In genomic region chr12:103306720-103307119, GRCm38 (mm10) we compare ENCODE assay signal across 10 mouse cellular contexts. TPM values are rescaled to one million over a fixed set of nuclear protein-coding genes. Genes with fewer than 3 reads are reported as not detected.
DNase-seq lines count a peak whose midpoint lies in the region; ATAC-seq and TF ChIP-seq lines count a peak whose summit lies in the region.
"Had no signal": no experiment of that assay in that cellular context is flagged by ENCODE, and none has a peak within 500 bp of the region (broad histone marks: within the 10 kb centered on the region; RNA-seq: fewer than 3 reads in every experiment).

No protein-coding gene starts in this region.

- peak; percentile 39 to 69 for DNase-seq in cerebellum, postnatal 25 days
- DNase-seq in liver (peak; percentile 52), NIH3T3 (ENCODE audit: low read depth) (peak; percentile 6)
- DNase-seq in forebrain, postnatal 0 days = peak; percentile 65
- peak; percentile 70 for DNase-seq in midbrain, embryonic 14.5 days
- DNase-seq in frontal cortex, postnatal 25 days (ENCODE audit: low spot score in 2 of 2) = no peak

- no peak overlapping the region for H3K27ac ChIP-seq in liver, embryonic 12.5 days
- no peak overlapping the region for H3K27ac ChIP-seq in forebrain, postnatal 0 days (ENCODE audit: low read depth, low read length)
- no peak overlapping the region for H3K27ac ChIP-seq in midbrain, embryonic 14.5 days (replicated peaks; ENCODE audit: low read depth, low read length)

- 23% methylated on average over 3 of the region's 3 CpGs for WGBS in liver, embryonic 12.5 days (ENCODE audit: insufficient replicate concordance)
- 23% methylated on average over 3 of the region's 3 CpGs for WGBS in forebrain, postnatal 0 days
- WGBS in midbrain, embryonic 14.5 days = 21% methylated on average over 3 of the region's 3 CpGs

- H3K9ac ChIP-seq in liver, embryonic 12.5 days = no peak overlapping the region
- H3K9ac ChIP-seq in forebrain, postnatal 0 days = no peak overlapping the region
- no peak overlapping the region for H3K9ac ChIP-seq in midbrain, embryonic 14.5 days (replicated peaks; ENCODE audit: low read length)

- TF ChIP-seq CTCF in forebrain, postnatal 0 days (IDR thresholded peaks at IDR 0.05; ENCODE audit: low read depth) = peak; percentile 71

- H3K36me3 ChIP-seq in liver, embryonic 12.5 days = no peaks in the 10 kb centered on the region
- no peaks in the 10 kb centered on the region for H3K36me3 ChIP-seq in forebrain, postnatal 0 days (ENCODE audit: insufficient read depth)
- no peaks in the 10 kb centered on the region for H3K36me3 ChIP-seq in midbrain, embryonic 14.5 days (ENCODE audit: control insufficient read depth, insufficient read depth, low read length)

- no peak for ATAC-seq in cerebellum, adult (ENCODE audit: insufficient number of reproducible peaks, low FRiP score, low TSS enrichment)
- ATAC-seq in liver, embryonic 12.5 days = no peak
- ATAC-seq in forebrain, postnatal 0 days = peak; percentile 45; the same call in 1 of the 2 replicates
- ATAC-seq in midbrain, embryonic 14.5 days (ENCODE audit: low FRiP score, low TSS enrichment) = no peak
- ATAC-seq: Patski had no signal

- H3K4me1 ChIP-seq in liver, embryonic 12.5 days = no peaks in the 10 kb centered on the region
- H3K4me1 ChIP-seq in forebrain, postnatal 0 days (ENCODE audit: insufficient read depth) = no peaks in the 10 kb centered on the region
- 0 out of 2 replicates have a peak, but pooled peaks cover under 1% of the 10 kb centered on the region for H3K4me1 ChIP-seq in midbrain, embryonic 14.5 days (ENCODE audit: control insufficient read depth, insufficient read depth, low read length)

- no peak overlapping the region for H3K4me2 ChIP-seq in liver, embryonic 12.5 days
- H3K4me2 ChIP-seq in forebrain, postnatal 0 days (ENCODE audit: low read depth) = no peak overlapping the region
- H3K4me2 ChIP-seq in midbrain, embryonic 14.5 days (ENCODE audit: low read length) = no peak overlapping the region

- H3K27me3 ChIP-seq in liver, embryonic 12.5 days (replicated peaks) = no peaks in the 10 kb centered on the region
- no peaks in the 10 kb centered on the region for H3K27me3 ChIP-seq in forebrain, postnatal 0 days (ENCODE audit: insufficient read depth, low read length)
- H3K27me3 ChIP-seq in midbrain, embryonic 14.5 days (ENCODE audit: control insufficient read depth, insufficient read depth, low read length) = no peaks in the 10 kb centered on the region
- H3K27me3 ChIP-seq: Patski had no signal

- H3K4me3 ChIP-seq in liver, embryonic 12.5 days = no peak overlapping the region
- no peak overlapping the region for H3K4me3 ChIP-seq in forebrain, postnatal 0 days (ENCODE audit: low read depth, low read length)
- H3K4me3 ChIP-seq in midbrain, embryonic 14.5 days (replicated peaks; ENCODE audit: low read depth, low read length) = no peak overlapping the region

- 0 out of 2 replicates have a peak, but pooled peaks cover 8% of the 10 kb centered on the region for H3K9me3 ChIP-seq in liver, embryonic 12.5 days (replicated peaks)
- no peaks in the 10 kb centered on the region for H3K9me3 ChIP-seq in forebrain, postnatal 0 days (ENCODE audit: low read length)
- H3K9me3 ChIP-seq in midbrain, embryonic 14.5 days (ENCODE audit: control insufficient read depth, low read length) = no peaks in the 10 kb centered on the region

RNA-seq across cellular contexts. Expression of gene Fam181a, which starts 4.1 kb away (rescaled TPM):
- polyA plus RNA-seq in liver, embryonic 12.5 days (2016; fragmentation: Nextera tagmentation; extraction: Ambion mirVana) = not detected in 2 replicates
- total RNA-seq in forebrain, postnatal 0 days (2014; rRNA removed) = 10.0 and 10.7 TPM in 2 replicates
- polyA plus RNA-seq in forebrain, postnatal 0 days (2015; fragmentation: Nextera tagmentation; extraction: Ambion mirVana) = 6.9 and 9.1 TPM in 2 replicates
- 8.9 and 15.9 TPM in 2 replicates for polyA plus RNA-seq in midbrain, embryonic 14.5 days (2014; fragmentation: Nextera tagmentation; extraction: Ambion mirVana)
- polyA plus RNA-seq: Patski; stomach, embryonic 16.5 days had no signal

RNA-seq across cellular contexts. Expression of gene Asb2, which starts 49.1 kb away (rescaled TPM):
- 1.1 and 1.2 TPM in 2 replicates for polyA plus RNA-seq in liver, embryonic 12.5 days (2016; fragmentation: Nextera tagmentation; extraction: Ambion mirVana)
- 1.6 and 2.1 TPM in 2 replicates for total RNA-seq in forebrain, postnatal 0 days (2014; rRNA removed)
- 1.5 and 1.6 TPM in 2 replicates for polyA plus RNA-seq in forebrain, postnatal 0 days (2015; fragmentation: Nextera tagmentation; extraction: Ambion mirVana)
- polyA plus RNA-seq in midbrain, embryonic 14.5 days (2014; fragmentation: Nextera tagmentation; extraction: Ambion mirVana) = 0.39 and 0.46 TPM in 2 replicates

Comparison
In these comparisons a context has a peak if more than half of its experiments do, and no peak if none do; other contexts are left out.
1. DNase-seq: peak in cerebellum, postnatal 25 days (2 of 2), liver (single experiment), NIH3T3 (single experiment), forebrain, postnatal 0 days (single experiment) and midbrain, embryonic 14.5 days (single experiment); none in frontal cortex, postnatal 25 days (0 of 2).